ENCODE assay signal across 8 mouse cellular contexts in genomic region chr6:115717101-115717652, GRCm38 (mm10). TPM values are rescaled to one million over a fixed set of nuclear protein-coding genes. Genes with fewer than 3 reads are reported as not detected.
A peak's percentile ranks its signal among the peaks of the same experiment; 100 is the strongest.
DNase-seq lines count a peak whose midpoint lies in the region; ATAC-seq and TF ChIP-seq lines count a peak whose summit lies in the region.

No protein-coding gene starts in this region.

- H3K9me3 ChIP-seq in hindbrain, embryonic 11.5 days (ENCODE audit: control insufficient read depth, low read length): no peaks in the 10 kb centered on the region
- H3K9me3 ChIP-seq in limb, embryonic 14.5 days (ENCODE audit: control insufficient read depth, low read length): no peaks in the 10 kb centered on the region
- no peaks in the 10 kb centered on the region for H3K9me3 ChIP-seq in midbrain, postnatal 0 days (ENCODE audit: low read length)

- no peak overlapping the region for H3K27ac ChIP-seq in hindbrain, embryonic 11.5 days (ENCODE audit: low read depth, low read length)
- no peak overlapping the region for H3K27ac ChIP-seq in limb, embryonic 14.5 days (replicated peaks; ENCODE audit: low read depth, low read length)
- H3K27ac ChIP-seq in midbrain, postnatal 0 days (ENCODE audit: low read depth, low read length): no peak overlapping the region
- H3K27ac ChIP-seq in layer of hippocampus, adult 2 months: no peak overlapping the region

- no peaks in the 10 kb centered on the region for H3K27me3 ChIP-seq in hindbrain, embryonic 11.5 days (ENCODE audit: control insufficient read depth, insufficient read depth, low read length)
- H3K27me3 ChIP-seq in limb, embryonic 14.5 days (ENCODE audit: control insufficient read depth, insufficient read depth, low read length): no peaks in the 10 kb centered on the region
- no peaks in the 10 kb centered on the region for H3K27me3 ChIP-seq in midbrain, postnatal 0 days (ENCODE audit: insufficient read depth, low read length)

- H3K9ac ChIP-seq in hindbrain, embryonic 11.5 days (ENCODE audit: low read depth, low read length): no peak overlapping the region
- no peak overlapping the region for H3K9ac ChIP-seq in limb, embryonic 14.5 days (ENCODE audit: low read depth, low read length, severe bottlenecking)
- 0 out of 2 replicates have a peak overlapping the region, but pooled peaks have one; percentile 19 for H3K9ac ChIP-seq in midbrain, postnatal 0 days (replicated peaks; ENCODE audit: low read length, poor library complexity, severe bottlenecking)

- H3K4me2 ChIP-seq in hindbrain, embryonic 11.5 days (replicated peaks; ENCODE audit: low read depth, low read length): peak overlapping the region; percentile 36; the same call in 1 of the 2 replicates
- peak overlapping the region; percentile 25; the same call in 1 of the 2 replicates for H3K4me2 ChIP-seq in limb, embryonic 14.5 days (replicated peaks; ENCODE audit: low read depth, low read length, severe bottlenecking)
- peak overlapping the region; percentile 42 for H3K4me2 ChIP-seq in midbrain, postnatal 0 days (ENCODE audit: low read depth, low read length, poor library complexity, severe bottlenecking)

- H3K4me1 ChIP-seq in hindbrain, embryonic 11.5 days (replicated peaks; ENCODE audit: control insufficient read depth, insufficient read depth, low read length): no peaks in the 10 kb centered on the region
- peaks cover 4% of the 10 kb centered on the region; the same call in 1 of the 2 replicates for H3K4me1 ChIP-seq in limb, embryonic 14.5 days (ENCODE audit: control insufficient read depth, insufficient read depth, low read length)
- no peaks in the 10 kb centered on the region for H3K4me1 ChIP-seq in midbrain, postnatal 0 days (ENCODE audit: insufficient read depth, low read length)

- no peaks in the 10 kb centered on the region for H3K36me3 ChIP-seq in hindbrain, embryonic 11.5 days (ENCODE audit: control insufficient read depth, insufficient read depth, low read length)
- no peaks in the 10 kb centered on the region for H3K36me3 ChIP-seq in limb, embryonic 14.5 days (ENCODE audit: control insufficient read depth, insufficient read depth, low read length)
- H3K36me3 ChIP-seq in midbrain, postnatal 0 days (ENCODE audit: insufficient read depth, low read length): no peaks in the 10 kb centered on the region

- DNase-seq in NIH3T3 (ENCODE audit: low read depth): peak; percentile 41
- DNase-seq in forelimb bud, embryonic 11.5 days (ENCODE audit: low read depth, low spot score): peak; percentile 48
- DNase-seq in hindbrain, embryonic 11.5 days (ENCODE audit: low spot score): peak; percentile 18
- peak; percentile 33 for DNase-seq in limb, embryonic 14.5 days (ENCODE audit: low spot score)
- DNase-seq in midbrain, postnatal 0 days (ENCODE audit: low spot score): no peak
- peak; percentile 33 to 49 for DNase-seq in urinary bladder, postnatal 36 days (ENCODE audit: low spot score in 2 of 2)
- DNase-seq in layer of hippocampus, adult 2 months (ENCODE audit: low spot score in 2 of 2): no peak
- DNase-seq in ovary, postnatal 14 days (ENCODE audit: low spot score): no peak

- no peak for TF ChIP-seq POLR2A in limb, embryonic 14.5 days (IDR thresholded peaks at IDR 0.05; ENCODE audit: borderline replicate concordance, extremely low read depth, insufficient read depth, insufficient read length)

- 19% methylated on average over 8 of the region's 8 CpGs for WGBS in hindbrain, embryonic 11.5 days
- WGBS in limb, embryonic 14.5 days: 8% methylated on average over 8 of the region's 8 CpGs
- WGBS in midbrain, postnatal 0 days: 14% methylated on average over 8 of the region's 8 CpGs

- H3K4me3 ChIP-seq in hindbrain, embryonic 11.5 days (ENCODE audit: low read depth, low read length): no peak overlapping the region
- no peak overlapping the region for H3K4me3 ChIP-seq in limb, embryonic 14.5 days (replicated peaks; ENCODE audit: low read length)
- H3K4me3 ChIP-seq in midbrain, postnatal 0 days (ENCODE audit: low read depth, low read length): peak overlapping the region; percentile 2; the same call in 1 of the 2 replicates
- no peak overlapping the region for H3K4me3 ChIP-seq in layer of hippocampus, adult 2 months

- no peak for TF ChIP-seq CTCF in midbrain, postnatal 0 days (IDR thresholded peaks at IDR 0.05)
- no peak for TF ChIP-seq CTCF in layer of hippocampus, adult 2 months (conservative IDR thresholded peaks at IDR 0.05)

- peak; percentile 47; the same call in 1 of the 2 replicates for ATAC-seq in hindbrain, embryonic 11.5 days (ENCODE audit: low FRiP score)
- peak; percentile 27 for ATAC-seq in limb, embryonic 14.5 days (ENCODE audit: low FRiP score, low read depth)
- ATAC-seq in midbrain, postnatal 0 days (ENCODE audit: low FRiP score): no peak; the same call in 1 of the 2 replicates

RNA-seq across cellular contexts. Expression of gene Raf1, which starts 40.7 kb away (rescaled TPM):
- 148 and 157 TPM in 2 replicates for polyA plus RNA-seq in hindbrain, embryonic 11.5 days (2014; fragmentation: Nextera tagmentation; extraction: Ambion mirVana)
- polyA plus RNA-seq in limb, embryonic 14.5 days (2012; rRNA removed): 176 and 197 TPM in 2 replicates
- 120 and 134 TPM in 2 replicates for polyA plus RNA-seq in limb, embryonic 14.5 days (2014; fragmentation: Nextera tagmentation; extraction: Ambion mirVana)
- total RNA-seq in midbrain, postnatal 0 days (2014; rRNA removed): 195 and 196 TPM in 2 replicates
- 88.2 and 89.1 TPM in 2 replicates for polyA plus RNA-seq in midbrain, postnatal 0 days (2015; fragmentation: Nextera tagmentation; extraction: Ambion mirVana)
- 10 to 100 TPM; 81.8 to 98.6 TPM for total RNA-seq in layer of hippocampus, adult 2 months (2021)

RNA-seq across cellular contexts. Expression of gene Tmem40, which starts 45.0 kb away (rescaled TPM):
- 1.9 and 2.1 TPM in 2 replicates for polyA plus RNA-seq in hindbrain, embryonic 11.5 days (2014; fragmentation: Nextera tagmentation; extraction: Ambion mirVana)
- 7.0 and 8.0 TPM in 2 replicates for polyA plus RNA-seq in limb, embryonic 14.5 days (2012; rRNA removed)
- polyA plus RNA-seq in limb, embryonic 14.5 days (2014; fragmentation: Nextera tagmentation; extraction: Ambion mirVana): 10.0 and 13.1 TPM in 2 replicates
- 0.99 and 1.5 TPM in 2 replicates for total RNA-seq in midbrain, postnatal 0 days (2014; rRNA removed)
- polyA plus RNA-seq in midbrain, postnatal 0 days (2015; fragmentation: Nextera tagmentation; extraction: Ambion mirVana): 1.5 TPM in 2 replicates
- under 1 TPM; 0.42 to 0.44 TPM for total RNA-seq in layer of hippocampus, adult 2 months (2021)

RNA-seq across cellular contexts. Expression of gene Cand2, which starts 57.2 kb away (rescaled TPM):
- polyA plus RNA-seq in hindbrain, embryonic 11.5 days (2014; fragmentation: Nextera tagmentation; extraction: Ambion mirVana): 20.2 and 23.3 TPM in 2 replicates
- 57.7 and 78.8 TPM in 2 replicates for polyA plus RNA-seq in limb, embryonic 14.5 days (2012; rRNA removed)
- polyA plus RNA-seq in limb, embryonic 14.5 days (2014; fragmentation: Nextera tagmentation; extraction: Ambion mirVana): 39.1 and 42.0 TPM in 2 replicates
- total RNA-seq in midbrain, postnatal 0 days (2014; rRNA removed): 9.3 and 10.2 TPM in 2 replicates
- polyA plus RNA-seq in midbrain, postnatal 0 days (2015; fragmentation: Nextera tagmentation; extraction: Ambion mirVana): 4.2 and 4.3 TPM in 2 replicates
- total RNA-seq in layer of hippocampus, adult 2 months (2021): 1 to 10 TPM; 3.2 to 4.0 TPM

Comparison
In these comparisons a context has a peak if more than half of its experiments do, and no peak if none do; other contexts are left out.
1. DNase-seq: peak in NIH3T3 (single experiment), forelimb bud, embryonic 11.5 days (single experiment), hindbrain, embryonic 11.5 days (single experiment), limb, embryonic 14.5 days (single experiment) and urinary bladder, postnatal 36 days (2 of 2); none in midbrain, postnatal 0 days (single experiment), layer of hippocampus, adult 2 months (0 of 2) and ovary, postnatal 14 days (single experiment).
2. Peak in every context shown above with its lines, with median percentiles within 50 percentile points of each other: H3K4me2 ChIP-seq.